Mouse (Mus musculus) right cerebral cortex, adult 18-20 months (tissue): Measurements from ENCODE around the gene Spem2.
A peak's percentile ranks its signal among the peaks of the same experiment; 100 is the strongest.
"Not testable (repeated sequence)": the region's sequence is repeated elsewhere in the genome, so short reads cannot be mapped to it uniquely, and the experiment has no call there.

Experiments used
- DNase-seq: peaks from one replicate; pipeline ENCODE4 v3.0.0; 2022; ENCODE audit warnings: mixed read lengths

Gene Spem2

DNA sequence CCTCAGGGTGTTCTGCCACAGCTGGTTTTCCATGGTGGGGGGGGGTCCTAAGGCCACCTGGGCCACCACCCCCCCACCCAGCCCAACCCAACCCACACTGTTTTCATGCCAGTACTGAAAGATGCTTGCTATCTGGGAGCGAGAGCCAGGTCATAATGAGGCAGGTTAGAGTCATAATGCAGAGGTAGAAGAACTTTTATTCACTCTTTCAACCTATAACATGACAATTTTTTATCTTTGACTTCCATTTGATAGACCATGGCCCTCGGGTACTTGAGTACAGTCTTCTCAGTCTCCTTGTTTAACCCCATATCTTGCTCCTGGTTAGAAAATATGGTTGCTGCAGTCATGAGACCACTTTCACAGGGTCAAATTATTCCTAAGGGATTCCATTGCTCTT is at the start of gene Spem2:
Spem2 (minus strand) TSS at position 101 of the 400 bp plus-strand sequence.
- no peak for DNase-seq

DNA sequence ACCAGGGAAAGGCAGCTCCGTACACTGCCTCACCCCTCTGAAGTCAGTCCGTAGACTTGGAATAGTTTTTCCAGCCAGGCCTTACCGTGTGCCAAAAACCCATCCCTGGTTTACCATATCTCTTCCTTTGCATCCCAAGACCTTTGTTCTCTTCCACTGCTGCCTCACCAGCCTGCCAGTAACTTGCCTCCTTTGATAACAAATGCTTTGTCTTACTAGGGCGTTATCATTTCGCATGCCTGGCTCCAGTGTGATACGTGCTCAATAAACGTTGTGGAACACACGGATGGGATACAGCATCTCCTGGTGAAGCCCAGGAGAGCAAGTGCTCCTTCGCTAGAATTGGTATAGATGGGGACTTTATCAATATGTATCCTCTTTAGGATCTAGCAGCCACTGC is 49.1 kb upstream of the Spem2 start:
- DNase-seq: no peak

DNA sequence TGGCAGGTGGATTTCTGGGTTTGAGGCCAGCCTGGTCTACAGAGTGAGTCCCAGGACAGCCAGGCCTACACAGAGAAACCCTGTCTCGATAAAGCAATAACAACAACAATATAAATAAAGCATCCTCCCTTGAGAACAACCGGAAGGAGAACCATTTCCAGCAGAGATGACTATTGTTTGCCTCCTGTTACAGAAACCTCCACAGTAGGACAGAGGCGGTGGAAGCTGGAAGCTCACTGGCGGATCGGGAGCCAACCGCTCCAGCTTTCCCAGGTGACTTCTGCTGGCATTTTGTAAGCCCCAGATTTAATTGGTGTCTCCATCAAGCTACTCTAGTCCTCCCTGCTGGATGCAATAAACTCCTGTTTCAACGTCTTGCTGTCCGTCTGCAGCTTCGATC is 47.3 kb upstream of the Spem2 start:
- no peak for DNase-seq

DNA sequence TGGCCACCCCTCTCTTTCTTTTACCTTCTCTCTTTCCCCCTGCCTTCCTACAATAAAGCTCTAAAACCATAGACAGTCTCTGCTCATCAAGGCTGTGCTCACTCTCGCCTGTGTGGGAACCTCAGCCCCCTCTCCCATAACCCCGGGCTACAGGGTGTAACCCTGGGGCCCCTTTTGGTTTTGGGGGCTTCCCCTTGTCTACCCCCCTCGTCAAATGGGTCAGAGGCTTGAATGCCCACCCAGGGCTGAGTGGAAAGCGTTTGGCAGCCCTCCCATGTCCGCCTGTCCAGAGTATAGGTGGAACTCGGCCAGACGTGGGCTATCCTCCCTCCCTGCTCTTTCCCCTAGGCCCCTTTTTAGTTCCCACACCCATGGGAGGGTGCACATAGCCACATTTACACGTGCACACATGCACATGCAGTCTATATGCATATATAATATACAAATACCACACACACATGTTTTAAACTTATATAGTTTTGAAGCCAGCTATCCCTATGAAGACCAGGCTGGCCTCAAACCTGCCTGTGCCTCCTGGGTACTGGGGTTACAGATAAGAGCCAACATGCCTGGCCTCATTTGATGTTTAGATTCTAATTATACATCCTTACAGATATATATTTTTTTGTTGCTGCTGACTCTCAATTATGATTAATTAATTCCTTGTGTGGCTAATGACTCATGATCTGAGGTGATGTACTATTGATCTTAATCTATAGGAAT is 46.0 kb upstream of the Spem2 start:
- DNase-seq: no peak

DNA sequence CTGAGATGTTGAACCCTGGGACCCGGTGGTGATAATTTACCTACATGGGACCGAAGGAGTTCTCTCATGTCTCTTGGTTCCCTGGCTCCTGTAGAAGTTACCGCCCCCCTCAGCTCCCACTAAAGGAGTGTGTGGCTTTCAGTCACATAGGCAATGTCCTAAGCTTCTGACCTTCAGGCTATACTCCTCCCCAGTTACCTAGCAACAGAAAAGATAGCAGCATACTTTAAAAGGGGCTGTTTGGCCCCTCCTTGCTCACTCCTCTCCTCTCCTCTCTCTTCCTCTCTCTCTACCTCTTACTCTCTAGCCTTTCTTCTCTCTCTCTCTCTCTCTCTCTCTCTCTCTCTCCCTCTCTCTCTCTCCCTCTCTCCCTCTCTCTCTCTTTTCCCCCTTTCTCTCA is 45.5 kb upstream of the Spem2 start:
- not testable (repeated sequence) for DNase-seq

DNA sequence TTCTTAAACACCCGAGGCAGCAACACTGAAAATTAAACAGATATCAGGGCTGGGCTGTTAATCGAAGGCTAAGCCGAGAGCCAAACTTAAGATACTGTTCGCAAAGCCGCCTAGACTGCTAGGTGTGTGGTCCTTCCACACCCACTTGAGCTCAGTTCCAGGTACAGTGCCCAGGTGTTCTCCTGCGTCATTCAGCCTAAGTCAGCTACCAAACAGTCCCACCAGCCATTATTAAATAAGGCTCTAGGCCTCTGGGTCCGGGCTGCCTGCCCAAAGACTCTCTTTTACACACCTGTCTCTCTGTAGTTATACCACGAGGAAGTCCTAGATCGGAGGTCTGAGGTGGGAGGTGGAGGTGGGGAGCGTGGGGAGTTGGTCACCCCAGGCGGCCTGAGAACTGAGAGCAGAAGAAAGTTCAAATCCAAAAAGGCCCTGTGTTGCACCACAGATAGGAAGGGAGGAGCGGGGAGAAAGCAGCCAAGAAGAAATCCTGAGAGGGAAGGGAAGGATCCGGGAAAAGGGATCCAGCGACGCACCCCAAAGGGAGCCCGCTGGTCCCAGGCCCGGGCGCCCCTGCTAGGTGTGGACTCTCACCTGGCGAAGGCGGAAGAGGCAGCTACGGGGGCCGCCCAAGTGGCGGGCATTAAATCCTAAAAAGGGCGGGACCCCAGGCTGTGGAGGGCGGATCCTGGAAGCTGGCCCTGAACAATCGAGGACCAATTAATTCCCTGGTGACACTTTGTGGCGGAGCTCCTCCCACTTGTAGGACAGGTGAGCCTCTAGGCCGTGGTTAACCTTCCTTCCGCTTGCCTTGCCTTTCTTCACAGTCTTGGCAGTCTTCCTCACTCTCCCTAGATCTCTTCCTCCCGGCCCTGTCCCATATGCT is 40.1 kb upstream of the Spem2 start, which contains the start of gene Tnk1:
Tnk1 (minus strand) TSS at position 618 of the 886 bp plus-strand sequence.
- no peak for DNase-seq

DNA sequence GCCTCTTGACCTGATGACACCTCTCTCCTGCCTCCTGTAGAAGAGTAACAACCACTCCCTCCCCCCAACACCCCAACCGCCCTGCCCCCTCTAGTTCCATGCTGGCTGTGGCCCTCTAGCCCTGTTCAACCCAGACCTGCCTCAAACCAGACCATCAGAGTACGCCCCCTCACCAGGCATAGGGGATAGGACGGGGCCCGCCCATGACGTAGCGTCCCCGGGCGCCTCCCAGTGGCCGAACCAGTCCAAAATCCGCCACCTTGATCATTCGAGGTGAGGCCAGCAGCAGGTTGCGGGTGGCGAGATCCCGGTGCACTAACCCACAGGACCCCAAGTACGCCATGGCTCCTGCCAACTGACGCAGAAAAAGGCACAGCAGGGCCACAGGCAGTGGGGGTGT is 37.1 kb upstream of the Spem2 start:
- DNase-seq: no peak

DNA sequence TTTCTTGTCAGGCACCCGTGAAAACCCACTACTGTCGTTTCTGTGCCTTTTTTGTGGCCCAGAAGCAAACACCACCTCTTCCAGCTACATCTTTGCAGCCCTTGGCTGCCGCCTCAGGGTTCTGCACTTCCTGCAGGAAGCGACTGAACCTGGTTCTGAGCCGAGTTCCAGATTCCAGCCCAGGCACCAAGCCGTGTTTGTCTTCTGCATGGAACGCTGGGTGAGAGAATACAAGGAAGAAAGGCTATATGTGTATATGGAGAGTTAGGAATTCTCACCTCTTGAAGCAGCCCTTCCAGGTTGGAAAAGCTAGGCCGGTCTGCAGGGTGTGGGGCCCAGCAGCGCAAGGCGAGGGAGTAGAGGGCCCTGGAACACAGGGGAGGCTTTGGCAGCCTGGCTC is 36.4 kb upstream of the Spem2 start:
- DNase-seq: no peak

DNA sequence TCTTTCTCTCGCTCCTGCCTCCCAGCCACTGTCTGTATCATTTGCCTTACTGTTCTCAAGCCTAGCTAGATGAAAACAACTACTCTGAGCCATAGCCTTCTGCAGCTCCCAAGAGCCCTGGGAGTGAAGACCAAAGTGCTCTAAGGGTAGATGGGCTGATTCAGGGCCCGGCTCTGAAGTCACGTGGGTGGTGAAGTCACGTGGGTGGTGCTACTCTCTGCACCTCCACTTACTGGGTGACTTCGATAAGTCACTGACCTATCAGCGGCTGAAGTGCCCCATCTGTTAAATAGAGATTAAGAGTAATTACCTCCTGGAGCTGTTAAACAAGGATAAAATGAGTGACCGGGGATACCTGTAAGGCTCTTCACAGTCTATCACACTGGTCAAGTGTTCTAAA is 35.7 kb upstream of the Spem2 start:
- DNase-seq: no peak

DNA sequence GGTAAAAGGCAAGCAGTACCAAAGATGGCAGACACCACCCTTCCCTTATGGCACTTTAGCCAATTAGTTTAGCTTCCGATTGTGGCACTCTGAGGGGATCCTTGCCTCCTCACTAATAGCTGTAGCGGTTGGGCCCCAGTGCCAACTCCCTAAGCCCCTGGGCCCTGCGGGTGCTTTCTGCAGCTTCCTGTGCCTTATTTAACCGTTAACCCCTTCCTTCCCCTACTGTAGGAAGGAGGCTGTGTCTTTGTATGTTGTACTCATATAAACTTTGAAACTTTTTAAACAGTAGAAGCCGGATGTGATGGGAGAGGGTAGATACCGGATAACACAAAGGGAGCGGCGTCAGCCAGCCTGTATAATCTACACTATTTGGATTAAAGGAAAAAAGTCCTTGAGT is 32.5 kb upstream of the Spem2 start:
- DNase-seq: no peak

DNA sequence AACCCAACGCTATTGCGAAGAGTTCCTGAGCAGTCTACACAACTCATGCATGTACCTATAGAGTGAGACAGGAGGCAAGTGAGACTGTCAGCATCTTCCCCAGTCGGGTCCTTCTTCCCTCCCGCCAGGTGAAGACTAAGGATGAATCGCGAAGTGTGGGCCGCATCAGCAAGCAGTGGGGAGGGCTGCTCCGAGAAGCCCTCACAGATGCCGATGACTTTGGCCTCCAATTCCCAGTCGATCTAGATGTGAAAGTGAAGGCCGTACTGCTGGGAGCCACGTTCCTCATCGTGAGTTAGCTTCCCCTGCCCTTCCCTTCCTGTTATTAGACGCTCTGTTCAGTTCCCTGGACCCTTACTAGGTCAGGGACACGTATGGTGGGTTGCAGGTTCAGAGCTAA is 31.6 kb upstream of the Spem2 start:
- DNase-seq: no peak

DNA sequence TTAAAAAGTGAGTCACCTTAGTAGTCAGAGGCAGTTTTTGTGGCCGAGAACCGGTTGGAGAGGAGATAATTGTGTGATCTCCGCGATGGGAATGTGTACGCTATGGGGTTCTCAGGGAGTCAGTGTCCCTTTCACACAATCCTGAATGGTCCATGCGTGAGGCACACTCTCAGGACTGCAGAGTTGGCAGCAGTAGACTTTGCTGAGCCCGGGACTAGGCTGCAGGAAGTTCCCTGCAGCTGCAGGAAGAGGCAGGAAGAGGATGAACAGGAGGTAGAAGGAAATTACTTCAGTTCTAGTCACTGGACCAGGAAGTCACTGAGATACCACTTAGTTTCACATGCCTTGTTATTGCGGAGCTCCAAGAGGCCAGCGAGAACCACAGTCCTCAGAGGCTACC is 30.9 kb upstream of the Spem2 start:
- DNase-seq: no peak

DNA sequence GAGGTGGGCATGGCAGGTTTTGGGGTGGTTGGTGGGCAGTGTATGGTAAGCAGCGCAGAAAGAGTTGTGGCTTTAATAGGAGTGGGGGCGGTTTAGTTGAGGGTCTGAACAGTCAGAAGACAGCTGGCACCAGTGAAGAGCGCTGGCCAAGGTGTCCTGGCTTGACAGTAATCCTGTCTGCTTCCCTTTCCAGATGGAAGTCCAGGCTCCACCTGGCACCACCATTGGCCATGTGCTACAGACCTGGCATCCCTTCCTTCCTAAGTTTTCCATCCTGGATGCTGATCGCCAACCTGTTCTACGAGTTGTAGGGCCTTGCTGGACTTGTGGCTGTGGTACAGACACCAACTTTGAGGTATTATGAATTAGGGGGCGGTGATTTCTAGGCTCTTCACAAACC is 29.8 kb upstream of the Spem2 start:
- no peak for DNase-seq

DNA sequence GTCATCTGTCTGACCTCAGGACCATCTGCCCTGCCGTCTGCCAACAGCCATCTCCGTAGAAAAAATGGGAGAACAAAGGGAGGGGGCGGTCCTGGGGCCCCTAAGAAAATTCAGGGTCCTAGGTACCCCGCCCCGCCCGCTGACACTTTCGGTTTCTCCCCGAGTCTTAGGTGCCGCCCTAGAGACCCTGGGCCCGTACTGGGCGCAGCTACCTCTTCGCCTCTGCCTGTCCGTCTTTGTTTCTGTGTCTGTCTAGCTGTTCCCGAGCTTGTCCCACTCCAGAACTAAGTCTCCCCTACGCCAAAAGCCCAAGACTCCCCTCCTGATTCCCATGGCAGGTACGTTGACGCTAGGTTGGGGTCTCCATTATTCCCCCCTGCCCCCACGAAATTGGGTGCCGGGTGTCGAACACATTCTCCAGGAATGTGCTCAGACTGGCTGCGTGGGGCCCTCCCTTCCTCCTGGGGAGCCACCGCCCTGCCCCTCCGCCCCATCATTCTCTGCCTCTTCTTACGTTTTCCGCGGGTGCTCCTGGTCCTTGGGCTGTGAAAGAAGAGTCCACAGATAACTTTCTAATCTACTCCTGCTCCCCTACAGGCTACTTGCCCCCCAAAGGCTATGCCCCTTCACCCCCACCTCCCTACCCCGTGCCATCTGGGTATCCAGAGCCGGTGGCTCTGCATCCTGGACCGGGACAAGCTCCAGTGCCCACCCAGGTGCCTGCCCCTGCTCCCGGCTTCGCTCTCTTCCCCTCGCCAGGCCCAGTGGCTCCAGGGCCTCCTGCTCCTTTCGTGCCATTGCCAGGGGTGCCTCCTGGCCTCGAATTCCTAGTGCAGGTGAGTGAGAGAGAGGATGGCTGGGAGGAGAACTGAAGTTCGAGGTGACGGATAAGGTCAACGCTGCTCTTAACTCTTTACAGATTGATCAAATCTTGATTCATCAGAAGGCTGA is 28.7 kb upstream of the Spem2 start:
- no peak for DNase-seq

DNA sequence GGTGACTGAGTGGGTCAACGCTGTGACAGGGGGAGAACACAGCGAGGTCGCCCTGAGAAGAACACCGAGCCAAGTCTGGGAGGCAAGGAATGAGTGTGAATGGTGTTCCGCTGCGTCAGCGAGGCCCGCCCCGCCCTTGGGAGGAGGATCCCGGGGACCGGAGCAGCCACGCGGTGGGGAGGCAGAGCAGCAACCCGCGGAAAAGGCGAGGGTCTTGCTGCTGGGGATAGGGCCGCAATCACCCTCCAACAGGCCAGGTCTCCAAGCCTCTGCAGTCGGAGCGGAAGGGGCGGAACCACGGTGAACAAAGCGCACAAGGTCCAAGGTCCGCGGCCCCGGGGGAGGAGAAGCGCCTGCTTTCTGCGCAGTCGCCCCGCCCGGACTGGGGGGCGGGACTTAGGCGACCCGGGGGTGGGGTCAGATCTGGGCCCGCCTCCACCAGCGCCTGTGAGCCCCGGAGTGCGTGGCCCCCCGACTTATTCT is 28.0 kb upstream of the Spem2 start, which contains the start of gene Plscr3:
Plscr3 (plus strand) TSS at position 179 of the 483 bp plus-strand sequence.
- DNase-seq: peak; percentile 89

DNA sequence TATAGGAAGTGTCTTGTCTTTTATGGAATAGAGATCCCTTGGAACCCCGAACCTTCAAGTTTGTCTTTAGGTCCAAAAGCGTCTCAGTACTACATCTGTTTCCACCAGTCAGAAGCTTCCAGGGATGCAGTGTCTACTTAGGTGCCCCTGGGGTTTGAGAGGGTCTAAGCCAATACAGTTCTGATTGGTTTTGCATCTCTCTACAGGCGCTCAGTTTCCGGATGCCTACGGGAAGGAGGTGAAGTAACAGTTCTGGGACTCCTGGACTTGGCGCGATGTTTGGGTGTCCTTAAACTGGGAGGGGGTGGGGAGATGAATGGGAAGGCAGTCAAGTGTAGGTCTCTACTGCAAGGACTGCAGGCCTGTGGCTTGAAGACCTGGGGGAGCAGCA is 20.4 kb upstream of the Spem2 start:
- DNase-seq: no peak

DNA sequence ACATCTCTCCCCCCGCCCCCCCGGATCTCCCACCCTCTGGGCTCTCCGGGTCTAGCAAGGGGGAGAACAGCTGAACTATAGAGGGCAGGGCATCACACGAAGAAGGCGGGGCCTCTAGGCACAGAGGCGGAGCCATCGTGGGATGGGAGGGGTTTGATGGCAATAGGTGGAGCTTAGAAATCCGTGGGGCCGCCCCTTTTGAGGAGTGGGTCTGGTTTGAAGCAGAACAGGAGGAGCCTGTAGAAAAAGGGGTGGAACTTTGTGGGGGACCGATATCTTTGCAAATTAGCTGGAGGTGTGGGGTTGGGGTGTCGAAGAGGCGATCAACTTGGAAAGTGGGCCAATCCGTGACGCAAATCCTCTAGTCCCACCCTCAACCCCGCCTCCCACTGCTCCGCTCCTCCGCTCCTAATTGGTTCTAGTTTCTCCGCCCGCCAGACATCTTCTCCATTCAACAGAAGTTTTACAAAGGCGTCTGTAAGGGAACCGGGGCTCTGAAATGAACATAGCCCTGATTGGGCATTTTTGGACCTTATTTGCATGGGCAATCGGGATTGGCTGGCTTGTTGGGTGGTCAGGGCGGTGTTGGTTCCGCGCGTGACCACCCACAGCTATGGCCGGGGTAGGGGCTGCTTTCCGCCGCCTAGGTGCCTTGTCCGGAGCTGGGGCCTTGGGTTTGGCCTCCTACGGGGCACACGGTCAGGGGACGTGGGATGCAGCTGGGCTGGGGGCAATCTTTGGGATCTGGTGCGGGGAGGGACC is 19.9 kb upstream of the Spem2 start, which contains the start of gene Tmem256:
Tmem256 (plus strand) TSS at position 563 of the 762 bp plus-strand sequence.
- DNase-seq: peak; percentile 98

DNA sequence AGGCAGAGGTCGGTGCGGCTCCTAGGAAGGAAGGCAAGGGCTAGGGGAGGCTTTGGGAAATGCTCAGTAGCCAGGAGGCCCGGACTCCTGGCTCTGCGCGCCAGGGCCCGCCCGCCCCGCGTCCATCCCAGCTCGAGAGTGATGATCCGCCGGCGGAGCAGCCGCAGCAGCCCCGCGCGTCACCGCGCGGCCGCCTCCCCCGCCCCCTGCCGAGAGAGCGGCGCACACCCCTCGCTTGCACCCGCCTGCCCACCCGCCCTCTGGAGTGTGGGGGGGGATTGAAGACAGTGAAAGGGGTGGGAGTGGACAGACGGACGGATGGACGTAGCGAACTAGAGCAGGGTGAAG is 19.3 kb upstream of the Spem2 start, which contains the start of gene Nlgn2:
Nlgn2 (minus strand) TSS at position 181 of the 348 bp plus-strand sequence.
- DNase-seq: no peak

DNA sequence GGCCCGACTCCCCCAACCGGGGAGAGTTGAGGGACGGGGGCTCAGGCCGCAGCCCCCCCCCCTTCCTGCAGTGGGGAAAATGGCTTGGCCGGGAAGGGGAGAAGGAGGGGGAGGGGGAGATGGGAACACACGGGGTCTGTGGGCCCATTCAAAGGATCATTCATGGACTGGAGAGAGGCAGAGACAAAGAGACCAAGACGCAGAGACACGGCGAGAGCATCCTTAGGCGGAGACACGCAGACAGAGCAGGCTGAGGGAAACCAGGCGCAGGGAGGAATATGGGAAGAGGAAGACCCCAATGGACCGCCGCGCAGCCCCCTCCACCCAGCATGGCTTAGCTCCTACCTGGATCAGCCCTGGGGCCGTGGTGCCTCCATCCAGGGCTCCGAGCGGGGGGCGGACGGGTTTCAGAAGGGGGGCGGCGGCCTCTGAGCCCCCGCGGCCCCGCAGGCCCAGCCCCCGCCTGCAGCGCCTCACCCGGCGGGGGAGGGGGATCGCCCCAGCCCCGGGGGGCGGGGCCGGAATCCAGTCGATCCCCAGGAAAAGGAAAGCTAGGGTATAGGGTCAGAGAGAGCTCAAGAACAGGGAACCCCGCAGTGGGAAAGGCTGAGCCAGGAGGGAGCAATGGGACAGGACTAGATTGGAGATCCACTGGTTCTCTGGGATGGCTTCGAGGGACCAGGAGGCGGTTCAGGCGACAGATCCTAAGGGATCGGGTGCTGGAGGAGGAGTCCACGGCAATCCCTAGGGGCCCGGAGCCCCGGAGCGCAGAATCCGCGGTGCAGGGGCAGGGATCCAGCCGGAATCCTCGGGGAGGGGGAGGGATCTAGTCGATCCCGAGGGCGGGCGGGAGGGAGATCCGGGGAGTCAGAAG is 18.7 kb upstream of the Spem2 start:
- DNase-seq: peak; percentile 47

DNA sequence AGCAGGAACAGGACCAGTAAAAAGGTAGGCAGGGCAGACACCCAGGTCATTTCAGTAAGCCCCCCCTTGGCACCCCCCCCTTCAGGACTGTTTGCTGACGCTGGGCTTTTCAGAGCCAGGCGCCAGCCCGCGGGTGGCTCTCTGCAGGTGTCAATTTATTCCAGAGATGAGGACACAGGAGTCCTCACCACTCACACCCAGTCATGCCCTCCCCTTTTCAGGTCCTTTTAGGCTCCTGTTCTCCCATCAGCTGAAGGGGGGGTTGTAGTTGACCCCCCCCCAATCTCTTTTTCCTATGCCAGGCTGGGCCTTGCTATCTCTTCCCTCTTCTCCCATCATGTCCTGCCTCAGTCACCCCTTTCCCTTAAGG is 17.7 kb upstream of the Spem2 start:
- DNase-seq: no peak
